Mouse (Mus musculus): Measurements from ENCODE around the gene Hunk. TPM values are rescaled to one million over a fixed set of nuclear protein-coding genes. Genes with fewer than 3 reads are reported as not detected.

Gene Hunk
- total RNA-seq (2021) = 1 to 10 TPM; 2.0 to 2.3 TPM
- long read RNA-seq, experiment 1, partial matches to known transcripts = 0 of 1 reads
- long read RNA-seq, experiment 1, other reads (novel, unspliced or antisense) = 1 of 1 reads
- long read RNA-seq, experiment 2, full-length matches to known transcripts = 2 of 5 reads
- long read RNA-seq, experiment 2, partial matches to known transcripts = 2 of 5 reads
- long read RNA-seq, experiment 2, other reads (novel, unspliced or antisense) = 1 of 5 reads

GRCm38 (mm10) chr16:90385688-90386513, at the start of gene Hunk:
Gene Hunk, plus strand, starts transcription at chr16:90386013.
- intact Hi-C loops (cut with DNase I) = loop anchor here (5.0 to 10.0 kb wide), 2 partner anchors 66 to 239 kb away; no protein-coding TSS in a partner anchor
- DNase-seq = peak; percentile 70 to 77

DNA sequence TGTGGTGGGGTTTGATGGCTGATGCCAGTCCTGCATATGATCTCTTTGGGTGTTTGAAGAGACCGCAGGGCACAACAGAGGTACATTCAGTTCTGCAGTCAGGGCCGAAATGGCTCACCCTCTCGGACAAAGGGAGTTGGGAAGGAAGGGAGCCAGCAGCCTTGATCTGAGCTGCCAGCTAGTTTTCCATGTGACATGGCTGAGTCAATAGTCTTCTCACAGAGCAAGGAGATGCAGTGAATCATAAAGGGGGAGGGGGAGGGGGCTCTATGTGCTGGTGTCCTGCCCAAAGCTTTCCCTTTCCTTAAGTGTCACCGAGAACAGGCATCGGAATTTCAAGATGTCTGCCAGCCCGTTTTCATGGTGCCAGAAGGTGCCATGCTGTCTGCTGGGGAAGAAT, 46.8 kb upstream of the Hunk start:
- intact Hi-C loops (cut with DNase I) = no loop called here
- no peak for DNase-seq

DNA sequence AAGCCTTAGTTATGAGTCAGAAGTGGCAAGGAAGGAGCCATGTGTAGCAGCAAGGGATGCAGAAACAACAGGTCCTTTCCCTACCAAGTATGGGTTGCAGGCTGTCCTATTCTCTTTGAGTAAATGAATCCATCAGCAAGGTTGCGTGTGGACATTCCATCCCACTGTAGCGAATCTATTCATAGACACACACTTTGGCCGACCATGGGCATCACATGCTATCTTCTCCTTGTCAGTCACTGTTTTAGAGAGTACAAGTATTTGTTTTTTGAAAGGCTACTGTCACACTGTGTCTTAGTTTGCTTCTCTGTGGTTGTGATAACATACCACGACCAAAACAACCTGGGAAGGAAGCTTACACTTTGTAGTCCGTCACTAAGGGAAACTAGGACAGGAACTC, 44.7 kb upstream of the Hunk start:
- intact Hi-C loops (cut with DNase I) = no loop called here
- DNase-seq = no peak

- DNase-seq = peak; percentile 64 to 72
- intact Hi-C loops (cut with DNase I) = no loop called here
Measured at GRCm38 (mm10) chr16:90349700-90350548, 35.9 kb upstream of the Hunk start.

DNA sequence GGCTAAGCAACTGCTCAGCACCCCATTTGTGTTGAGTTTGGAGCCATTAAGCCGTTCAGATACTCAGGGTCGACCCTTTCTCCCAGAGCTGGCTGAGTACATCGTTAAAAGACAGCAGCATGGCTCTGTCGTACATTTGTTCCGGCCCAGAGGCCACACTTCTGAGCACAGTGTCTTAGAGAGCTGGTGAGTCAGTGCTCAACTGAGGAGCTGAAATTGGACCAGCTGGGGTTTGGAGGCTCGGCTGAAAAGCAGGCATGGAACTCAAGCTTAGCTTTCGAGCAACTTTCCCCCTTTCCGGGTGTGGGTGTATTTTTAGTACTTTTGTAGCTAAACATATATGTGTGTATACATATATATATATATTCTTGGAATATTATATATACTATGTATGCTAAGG, 34.1 kb upstream of the Hunk start:
- intact Hi-C loops (cut with DNase I) = no loop called here
- no peak for DNase-seq

DNA sequence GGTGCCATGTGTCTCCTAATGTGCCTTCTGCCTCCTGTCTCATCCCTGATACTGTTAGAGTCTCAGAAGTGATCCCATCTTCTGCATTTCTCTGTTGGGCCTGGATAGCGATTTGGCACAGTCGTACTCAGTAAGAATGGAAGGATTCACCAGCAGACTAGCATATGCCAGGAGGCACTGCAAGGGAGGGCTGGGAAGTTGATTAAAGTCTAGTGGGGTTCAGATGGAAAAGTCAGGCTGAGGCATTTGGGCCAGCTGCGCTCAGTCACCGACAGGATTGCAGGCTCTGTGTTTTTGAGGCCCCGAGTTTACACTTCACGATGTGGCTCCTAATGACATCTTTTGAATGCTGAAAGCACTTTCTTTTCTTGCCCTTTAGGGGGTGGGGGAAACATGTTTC, 33.1 kb upstream of the Hunk start:
- intact Hi-C loops (cut with DNase I) = no loop called here
- no peak for DNase-seq

- no peak for DNase-seq
- intact Hi-C loops (cut with DNase I) = no loop called here
Measured at GRCm38 (mm10) chr16:90353156-90353555, 32.7 kb upstream of the Hunk start.

DNA sequence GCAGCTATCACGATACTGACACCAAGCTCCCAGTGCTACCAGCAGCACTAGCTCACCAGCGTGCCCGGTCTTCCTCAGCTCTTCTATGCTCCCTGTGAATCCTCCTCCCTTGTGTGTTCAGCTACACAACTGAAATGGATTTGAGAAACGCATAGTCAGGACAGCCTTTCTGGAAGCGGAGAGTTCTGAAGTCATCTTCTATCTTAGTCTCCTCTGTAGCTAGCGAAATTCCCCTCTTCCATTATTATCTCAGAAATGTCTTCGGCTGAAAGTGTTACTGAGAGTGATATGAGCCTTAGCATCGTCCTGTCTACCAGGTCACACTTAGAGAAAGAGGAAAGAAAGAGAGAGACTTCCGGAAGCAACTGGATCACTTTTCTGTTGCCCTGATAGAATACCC, 26.5 kb upstream of the Hunk start:
- intact Hi-C loops (cut with DNase I) = no loop called here
- DNase-seq = no peak

DNA sequence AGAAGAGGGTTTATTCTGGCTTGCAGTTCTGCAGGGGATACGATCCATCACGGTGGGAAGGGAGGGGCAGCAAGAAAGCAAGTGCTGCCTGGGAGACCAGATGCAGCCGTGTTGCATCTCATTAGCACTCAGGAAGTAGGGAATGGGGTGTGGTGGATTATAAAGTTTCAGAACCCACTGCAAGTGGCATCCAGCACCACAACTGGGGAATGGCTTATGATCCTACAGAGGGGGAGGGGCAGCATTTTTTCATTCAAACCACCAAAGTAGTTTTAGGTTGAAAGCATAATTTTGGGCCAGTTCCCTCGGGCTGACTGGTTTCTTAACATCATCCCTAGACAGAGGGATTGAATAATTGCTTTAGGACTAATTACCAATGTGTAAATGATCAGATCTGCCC, 26.1 kb upstream of the Hunk start:
- DNase-seq = no peak
- intact Hi-C loops (cut with DNase I) = no loop called here

- DNase-seq = no peak
- intact Hi-C loops (cut with DNase I) = no loop called here
Measured at GRCm38 (mm10) chr16:90360327-90360726, 25.5 kb upstream of the Hunk start.

DNA sequence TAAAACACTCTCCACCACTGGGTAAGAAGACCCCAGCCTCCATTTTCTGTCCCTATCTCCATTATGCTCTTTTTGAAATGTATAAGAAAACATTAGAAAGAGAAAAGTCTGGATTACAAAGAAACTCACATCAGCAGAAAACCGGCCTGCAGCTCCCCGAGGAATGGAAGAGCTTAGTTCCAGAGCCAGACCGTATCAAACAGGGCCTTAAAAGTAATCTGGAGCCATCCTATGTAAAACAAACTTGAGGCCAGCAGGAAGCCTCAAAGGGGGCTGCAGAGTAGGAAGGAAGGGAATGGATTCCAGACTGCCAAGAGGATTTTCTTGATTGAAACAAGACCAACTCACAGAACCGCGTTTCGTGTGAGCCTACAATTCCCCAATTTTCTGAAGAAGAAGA, 22.9 kb upstream of the Hunk start:
- intact Hi-C loops (cut with DNase I) = no loop called here
- DNase-seq = no peak

- DNase-seq = peak; percentile 81 to 87
- intact Hi-C loops (cut with DNase I) = loop anchor here (1.0 to 10.0 kb wide), 3 partner anchors 162 to 331 kb away; no protein-coding TSS in a partner anchor
Measured at GRCm38 (mm10) chr16:90379897-90380296, 5.9 kb upstream of the Hunk start.

GRCm38 (mm10) chr16:90381633-90382032, 4.2 kb upstream of the Hunk start:
- DNase-seq = peak in 1 of 2 experiments; percentile 26
- intact Hi-C loops (cut with DNase I) = loop anchor here (5.0 to 10.0 kb wide), 2 partner anchors 161 to 243 kb away; no protein-coding TSS in a partner anchor

DNA sequence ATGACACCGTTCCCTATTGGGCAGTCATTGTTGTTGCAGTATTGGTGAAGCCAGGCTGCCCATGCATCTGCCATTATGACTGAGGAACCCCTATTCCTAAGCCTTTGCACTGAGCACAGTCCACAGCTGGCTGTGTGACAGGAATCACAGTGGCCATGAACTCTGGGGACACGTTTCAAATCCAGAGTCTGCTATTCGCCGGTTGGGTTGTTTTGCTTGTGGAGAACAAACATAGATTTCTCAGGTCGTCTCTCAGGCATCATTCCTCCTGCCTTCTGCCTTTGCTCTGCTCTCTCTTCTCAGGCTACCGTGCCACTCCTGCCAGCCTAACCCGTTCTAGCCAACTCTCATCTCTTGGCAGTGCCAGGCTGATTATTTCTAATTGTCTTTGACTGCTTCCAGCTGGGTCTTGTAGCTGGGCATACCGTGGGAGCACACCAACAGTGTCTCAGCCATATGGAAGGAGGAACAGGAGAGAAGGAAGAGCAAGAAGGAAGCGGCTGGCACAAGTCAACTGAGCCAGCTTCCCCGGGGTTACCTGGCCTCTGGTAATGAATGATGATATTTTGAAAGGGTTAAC, 3.0 kb upstream of the Hunk start:
- intact Hi-C loops (cut with DNase I) = loop anchor here (5.0 to 10.0 kb wide), 2 partner anchors 160 to 242 kb away; no protein-coding TSS in a partner anchor
- DNase-seq = no peak

GRCm38 (mm10) chr16:90384058-90384457, 1.8 kb upstream of the Hunk start:
- DNase-seq = no peak
- intact Hi-C loops (cut with DNase I) = loop anchor here (5.0 to 10.0 kb wide), 2 partner anchors 158 to 241 kb away; no protein-coding TSS in a partner anchor

GRCm38 (mm10) chr16:90384846-90385245, 967 bp upstream of the Hunk start:
- intact Hi-C loops (cut with DNase I) = loop anchor here (5.0 to 10.0 kb wide), 3 partner anchors 67 to 240 kb away; no protein-coding TSS in a partner anchor
- peak in 1 of 2 experiments; percentile 24 for DNase-seq

DNA sequence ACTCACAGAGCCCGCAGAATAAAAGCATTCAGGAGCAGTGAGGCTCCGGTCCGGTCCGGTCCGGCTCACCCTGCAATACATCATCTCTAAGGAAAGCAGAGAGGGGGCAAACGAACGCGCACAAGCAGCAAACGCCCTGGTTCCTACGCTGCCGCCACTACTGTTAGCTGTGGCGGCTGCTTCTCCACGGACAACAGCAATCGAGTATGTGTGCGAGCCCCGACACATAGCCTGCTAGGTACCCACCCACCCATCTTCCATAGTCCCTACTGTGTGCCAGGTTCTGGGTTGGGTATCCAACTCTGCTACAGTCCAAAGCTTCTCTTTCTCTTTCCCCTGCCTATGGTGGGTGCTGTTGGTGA, 506 bp upstream of the Hunk start:
- no peak for DNase-seq
- intact Hi-C loops (cut with DNase I) = loop anchor here (5.0 to 10.0 kb wide), 2 partner anchors 67 to 239 kb away; no protein-coding TSS in a partner anchor

DNA sequence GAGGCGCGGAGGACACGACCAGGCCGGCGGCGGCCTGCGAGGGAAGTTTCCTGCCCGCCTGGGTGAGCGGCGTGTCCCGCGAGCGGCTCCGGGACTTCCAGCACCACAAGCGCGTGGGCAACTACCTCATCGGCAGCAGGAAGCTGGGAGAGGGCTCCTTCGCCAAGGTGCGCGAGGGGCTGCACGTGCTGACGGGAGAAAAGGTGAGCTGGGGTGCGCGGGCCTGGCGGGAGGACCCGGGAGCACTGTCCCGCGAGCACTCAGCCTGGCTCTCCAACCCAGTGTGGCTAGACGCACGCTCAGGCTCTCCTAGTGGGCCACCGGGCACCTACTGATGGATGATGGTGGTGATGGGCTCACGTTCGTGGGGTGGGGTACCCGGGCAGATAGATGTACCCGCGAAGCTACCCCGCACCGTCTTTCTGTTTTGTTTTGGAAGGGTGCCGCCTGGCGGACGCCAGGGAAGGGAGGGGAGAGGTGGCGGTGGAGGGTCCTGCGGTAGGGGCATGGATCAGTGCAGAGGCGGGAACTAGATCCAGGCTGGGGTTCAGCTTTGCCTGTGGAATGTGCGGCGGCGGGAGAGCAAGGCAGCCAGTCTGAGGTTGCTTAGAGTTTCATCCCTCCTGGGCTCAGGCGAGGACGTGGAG, 824 bp downstream of the Hunk start:
- intact Hi-C loops (cut with DNase I) = loop anchor here (5.0 to 10.0 kb wide), 2 partner anchors 66 to 238 kb away; no protein-coding TSS in a partner anchor
- DNase-seq = peak; percentile 48 to 54

DNA sequence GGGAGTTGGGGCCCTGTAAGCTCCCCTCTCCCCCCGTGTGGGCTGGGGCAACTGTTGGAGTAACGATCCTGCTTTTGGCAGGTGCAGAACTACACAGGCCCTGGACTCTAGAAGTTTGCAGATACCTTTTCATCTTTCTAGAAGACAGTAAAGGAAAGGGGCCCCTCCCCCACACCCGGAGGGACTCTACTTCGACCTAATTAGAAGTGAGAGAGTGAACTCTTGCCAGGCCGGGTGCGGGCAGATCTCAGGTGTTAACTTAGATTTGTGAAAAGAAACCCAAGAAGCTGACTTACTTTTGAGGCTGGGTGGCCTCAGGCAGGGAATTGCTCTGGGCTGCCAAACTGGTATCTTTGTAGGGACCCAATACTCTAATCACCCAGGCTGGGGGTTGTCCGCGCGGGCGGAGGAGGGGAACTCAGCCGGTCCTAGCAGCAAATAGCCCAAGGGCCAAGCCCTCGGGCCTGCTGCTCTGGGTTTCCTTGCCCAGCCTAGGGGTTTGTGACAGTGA, 1.4 kb downstream of the Hunk start:
- intact Hi-C loops (cut with DNase I) = loop anchor here (5.0 to 10.0 kb wide), 2 partner anchors 65 to 238 kb away; no protein-coding TSS in a partner anchor
- DNase-seq = peak in 1 of 2 experiments; percentile 17
